Mouse (Mus musculus) layer of hippocampus, postnatal 36 days (tissue): ENCODE data around the gene Poglut1. TPM values are rescaled to one million over a fixed set of nuclear protein-coding genes. Genes with fewer than 3 reads are reported as not detected.
"Not testable (repeated sequence)": the region's sequence is repeated elsewhere in the genome, so short reads cannot be mapped to it uniquely, and the experiment has no call there.

ENCODE experiments used
- DNase-seq, 2 experiments: peaks; one replicate each; pipeline ENCODE4 v3.0.0; 2022
- total RNA-seq, 2 experiments: library from RNA; stranded (reverse); gene quantifications; 2 replicates each; pipeline ENCODE4 v1.2.3; 2021

The Poglut1 gene
- total RNA-seq, 2 experiments from 2014 or later = 49.9 to 52.5 TPM

DNA sequence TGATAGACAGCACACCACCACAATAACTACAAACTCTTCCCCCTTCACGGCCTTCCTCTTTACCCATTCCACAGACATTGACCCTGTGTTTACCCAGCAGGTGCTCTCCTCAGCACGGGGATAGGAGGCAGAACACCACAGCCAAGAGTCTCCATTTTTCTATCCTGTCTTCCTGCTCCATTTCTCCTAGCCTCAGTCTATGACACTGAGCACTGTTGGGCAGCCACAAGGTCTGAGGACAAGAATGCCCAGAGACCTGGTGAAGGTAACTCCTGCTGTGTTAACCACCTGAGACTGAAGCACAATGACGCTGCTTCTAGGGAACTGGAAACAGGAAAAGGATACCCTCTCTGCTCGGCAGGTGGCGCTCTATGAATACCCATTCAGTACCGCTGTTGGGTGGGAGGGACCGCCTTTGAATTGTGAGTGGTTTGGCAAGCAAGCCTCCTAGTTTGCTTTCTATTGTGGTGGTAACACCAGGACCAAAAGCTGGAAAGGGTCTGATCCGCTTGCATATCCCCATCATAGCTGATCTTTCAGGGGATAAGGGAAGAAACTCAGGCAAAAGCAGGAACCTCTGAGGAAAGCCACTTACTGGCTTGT lies 13.4 kb downstream of the Poglut1 start:
- DNase-seq = peak; percentile 70 to 74

DNA sequence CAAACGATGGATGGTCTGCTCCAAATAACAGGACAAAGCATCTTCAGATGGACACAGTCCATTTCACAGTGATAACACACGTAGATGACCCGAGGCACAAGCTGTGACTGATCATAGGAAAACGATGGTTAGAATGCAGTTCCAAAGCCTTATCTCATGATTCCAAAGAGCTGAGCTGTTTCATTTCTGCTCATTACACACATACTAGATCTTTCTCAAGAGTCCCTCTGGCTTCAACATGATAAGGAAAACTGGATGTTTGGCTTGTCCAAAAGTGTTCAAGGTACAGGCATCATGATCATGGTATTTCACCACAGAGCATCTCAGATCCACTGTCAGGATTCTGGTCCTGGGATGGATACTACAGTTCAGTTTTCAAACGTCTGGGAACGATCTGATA lies 23.8 kb downstream of the Poglut1 start:
- DNase-seq = no peak

DNA sequence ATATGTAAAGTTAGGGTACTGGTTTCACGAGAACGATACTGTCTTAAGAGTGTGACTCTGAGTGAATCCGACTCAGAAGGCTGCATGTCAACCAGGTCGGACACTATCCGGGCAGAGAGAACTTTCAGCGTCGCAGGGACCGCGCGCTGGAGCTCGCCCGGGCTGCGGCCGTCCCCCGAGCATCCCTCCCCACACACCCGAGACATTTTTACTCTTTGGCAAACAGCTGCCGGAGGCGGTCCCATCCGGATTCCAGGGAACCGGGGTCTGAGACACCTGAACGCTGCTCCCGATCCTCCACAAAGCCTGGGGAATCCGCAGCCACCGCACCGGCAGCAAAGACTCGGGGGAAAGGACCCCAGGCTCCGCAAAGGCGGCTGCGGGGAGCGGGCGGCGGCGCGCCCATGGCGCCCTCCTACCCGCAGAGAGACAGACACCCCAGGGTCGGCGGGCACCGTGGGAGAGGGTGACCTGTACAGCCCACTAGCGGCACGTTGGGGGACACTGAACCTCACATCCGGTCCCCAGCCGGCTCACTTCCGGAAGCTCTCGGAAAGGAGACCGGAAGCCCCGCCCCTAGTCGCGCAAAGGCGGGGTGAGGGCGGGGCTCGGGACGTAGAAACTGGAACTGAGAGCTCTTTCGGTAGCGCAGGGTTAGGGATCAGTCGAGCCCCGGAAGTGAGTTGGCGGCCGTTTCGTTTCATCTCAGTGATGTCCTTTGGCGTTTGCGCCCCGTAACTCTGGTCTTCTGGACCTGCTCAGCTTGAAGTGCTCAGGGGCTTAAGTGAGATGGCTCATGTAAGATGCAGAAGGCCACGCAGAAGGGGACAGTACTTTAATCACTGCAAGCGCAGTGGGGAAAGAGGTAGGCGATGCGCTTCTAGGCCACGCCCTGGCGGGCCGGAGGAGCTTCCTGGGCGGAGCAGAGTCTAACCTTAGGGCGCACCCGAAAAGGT lies 27.7 kb downstream of the Poglut1 start, which contains the start of gene Timmdc1:
Gene Timmdc1 (minus strand): TSS at position 535 of the 956 bp plus-strand sequence.
- DNase-seq = peak; percentile 94 to 97

DNA sequence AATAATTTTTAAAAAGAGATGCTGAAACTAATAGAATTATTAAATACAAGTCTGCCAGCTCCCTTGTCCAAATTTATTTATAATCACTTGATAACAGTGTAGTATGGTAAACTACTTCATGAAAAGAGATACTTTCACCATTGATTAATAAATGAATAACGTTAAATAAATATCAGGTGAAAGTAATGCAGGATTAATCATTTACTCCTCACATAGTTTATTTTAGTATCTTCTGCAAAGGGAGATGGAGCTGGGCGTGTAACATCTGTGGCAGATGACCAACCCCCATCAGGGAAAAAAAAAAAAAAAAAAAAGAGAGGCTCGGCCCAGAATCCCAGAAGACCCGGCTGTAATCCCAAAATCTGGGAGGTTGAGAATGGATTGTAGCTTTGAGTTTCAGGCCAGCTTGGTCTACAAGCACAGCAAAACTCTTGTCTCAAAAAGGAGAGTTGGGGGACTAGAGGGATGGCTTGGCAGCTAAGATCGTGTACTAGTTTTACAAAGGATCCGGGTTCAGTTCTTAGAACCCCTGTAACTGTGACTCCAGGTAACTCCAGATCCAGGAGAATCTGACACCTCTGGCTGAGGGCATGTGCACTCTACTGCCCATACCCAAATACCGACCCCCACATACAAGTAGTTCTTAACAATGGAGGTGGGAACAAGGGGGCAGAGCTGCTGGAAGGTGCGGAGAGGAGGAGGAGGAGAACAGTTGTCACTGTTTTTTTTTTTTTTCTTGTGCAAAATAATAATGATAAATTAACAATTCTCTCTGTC lies 28.7 kb downstream of the Poglut1 start:
- no peak for DNase-seq

DNA sequence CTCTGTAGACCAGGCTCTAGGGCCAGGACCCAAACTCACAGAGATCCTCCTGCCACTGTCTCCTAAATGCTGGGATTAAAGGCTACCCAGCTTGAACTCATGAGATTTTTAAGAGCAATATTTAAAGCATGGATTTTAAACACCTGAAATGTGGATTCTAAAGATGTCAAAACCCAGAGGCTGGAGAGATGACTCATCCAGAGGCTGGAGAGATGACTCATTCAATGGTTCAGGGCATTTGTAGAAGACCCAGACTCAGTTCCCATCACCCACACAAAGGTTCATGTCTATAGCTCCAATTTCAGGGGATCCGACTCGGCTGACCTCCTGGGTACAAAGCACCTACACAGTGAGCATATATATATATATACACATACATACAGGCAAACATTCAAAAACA lies 30.9 kb downstream of the Poglut1 start:
- no peak for DNase-seq

DNA sequence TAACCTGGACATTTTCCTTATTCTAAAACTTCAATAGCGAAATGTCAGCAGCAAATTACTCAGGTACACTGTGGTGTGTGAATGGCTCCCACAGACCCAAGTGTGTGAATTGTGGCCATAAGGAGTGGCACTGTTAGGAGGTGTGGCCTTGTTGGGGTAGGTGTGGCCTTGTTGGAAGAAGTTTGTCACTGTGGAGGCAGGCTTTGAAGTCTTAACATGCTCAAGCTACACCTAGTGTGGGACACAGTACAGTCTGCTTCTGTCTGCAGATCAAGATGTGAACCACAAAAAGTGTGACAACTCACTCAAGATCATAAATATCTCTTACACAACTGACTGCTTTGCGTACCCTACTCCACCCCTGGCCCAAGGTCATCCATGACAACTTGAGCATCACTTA lies 39.2 kb downstream of the Poglut1 start:
- no peak for DNase-seq

DNA sequence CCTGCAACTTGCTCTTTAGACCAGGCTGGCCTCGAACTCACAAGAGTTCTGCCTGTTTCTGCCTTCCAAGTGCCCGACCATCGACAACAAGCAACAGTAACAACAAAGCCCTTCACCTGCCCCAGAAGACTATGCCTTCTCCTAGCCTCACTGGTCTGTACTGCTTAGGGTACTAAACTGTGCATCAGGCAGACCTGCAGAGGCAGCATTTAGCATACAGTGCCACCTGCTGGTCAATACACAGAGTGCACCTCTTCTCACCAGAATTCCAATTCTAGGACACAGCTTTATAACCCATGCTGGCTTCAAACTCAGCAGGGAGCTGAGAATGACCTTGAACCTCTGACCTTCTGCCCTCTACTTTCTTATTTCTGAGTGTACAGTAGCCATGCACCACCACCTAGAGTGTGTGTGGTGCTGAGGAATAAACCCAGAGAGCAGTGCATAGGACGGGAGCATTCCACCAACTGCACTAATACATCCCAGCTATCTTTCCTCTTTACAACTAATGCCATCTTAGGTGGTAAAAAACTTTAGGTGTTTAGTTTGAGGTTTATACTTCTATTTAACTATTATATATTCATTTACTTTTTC lies 43.9 kb downstream of the Poglut1 start:
- DNase-seq = peak; percentile 48 to 56

DNA sequence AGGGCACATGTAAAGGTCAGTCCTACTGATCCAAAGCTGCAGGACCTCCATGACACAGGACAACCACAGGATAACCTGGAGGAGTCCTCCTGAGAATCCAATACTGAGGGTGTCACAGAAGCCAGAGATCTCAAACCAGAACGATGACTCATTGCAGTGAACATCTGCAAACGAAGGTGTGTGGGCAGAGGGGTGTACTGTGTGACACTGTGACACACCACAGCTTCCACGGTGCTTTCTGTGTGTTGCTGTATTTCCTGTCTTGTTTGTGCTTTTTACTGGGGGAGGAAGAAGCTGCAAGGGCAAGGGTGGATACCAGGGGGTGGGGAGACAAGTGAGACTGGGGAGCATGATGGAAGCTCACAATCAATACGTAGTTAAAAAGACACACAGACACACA lies 46.5 kb downstream of the Poglut1 start:
- no peak for DNase-seq

DNA sequence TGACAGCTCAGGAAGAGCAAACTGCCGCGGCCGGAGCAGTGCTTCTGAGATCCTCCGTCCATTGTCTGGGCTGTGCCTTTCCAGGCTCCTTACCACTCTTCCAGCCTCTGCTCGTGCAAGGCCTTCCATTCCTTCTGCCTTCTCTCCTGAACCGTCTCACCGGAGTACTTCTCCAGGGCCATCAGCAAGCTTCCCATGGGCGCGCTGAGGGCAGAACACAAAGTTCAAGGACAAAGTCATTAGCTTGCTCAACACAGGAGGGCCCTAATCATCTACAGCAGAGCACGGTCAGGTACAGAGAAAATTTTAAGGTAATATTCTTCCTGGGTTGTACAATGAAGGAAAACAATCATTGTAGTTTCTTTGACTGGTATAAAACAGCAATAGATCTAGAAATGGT lies 47.6 kb downstream of the Poglut1 start:
- DNase-seq = no peak

DNA sequence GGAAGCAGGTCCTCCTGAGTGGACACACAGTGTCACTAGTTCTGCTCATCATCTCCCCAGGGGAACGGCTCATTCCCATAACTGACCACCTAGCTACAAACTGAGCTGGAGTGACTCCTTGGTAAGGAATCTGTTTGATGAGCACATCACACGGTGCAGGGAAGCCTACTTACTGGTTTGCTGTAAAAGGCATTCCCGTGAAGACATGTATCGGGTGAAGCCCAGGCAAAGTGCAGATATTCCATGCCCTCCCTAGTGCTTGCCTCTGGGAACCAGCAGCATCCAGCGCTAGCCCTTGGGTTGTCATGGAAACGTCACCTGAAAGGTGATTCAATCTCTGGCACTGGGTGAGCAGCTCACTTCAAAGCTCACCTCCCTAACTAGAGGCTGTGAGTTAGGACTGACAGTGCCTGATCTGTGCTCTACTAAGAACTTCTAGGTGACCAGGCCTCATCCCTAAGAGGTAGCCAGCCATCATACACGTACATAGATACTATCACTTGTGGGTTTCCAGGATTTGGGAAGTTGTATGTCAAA lies 53.4 kb downstream of the Poglut1 start:
- DNase-seq = no peak

DNA sequence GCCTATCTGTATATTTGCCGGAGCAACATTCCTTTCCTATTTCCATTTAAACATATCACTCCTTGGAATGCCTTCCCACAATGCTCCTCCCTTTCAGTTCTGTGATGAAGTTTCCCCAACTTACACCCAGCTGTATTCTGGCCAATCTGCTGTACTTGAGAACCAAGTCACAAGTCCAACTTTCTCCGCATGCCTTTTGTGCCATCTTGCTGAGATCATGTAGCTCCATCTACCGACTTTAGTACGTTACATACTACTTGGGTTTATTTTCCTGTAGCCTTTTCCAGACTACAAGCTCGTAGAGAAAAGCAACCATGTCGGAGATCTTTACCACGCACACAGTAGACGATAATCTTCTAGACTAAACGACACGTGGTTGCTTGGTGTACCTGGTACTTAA lies 56.2 kb downstream of the Poglut1 start:
- DNase-seq = no peak

DNA sequence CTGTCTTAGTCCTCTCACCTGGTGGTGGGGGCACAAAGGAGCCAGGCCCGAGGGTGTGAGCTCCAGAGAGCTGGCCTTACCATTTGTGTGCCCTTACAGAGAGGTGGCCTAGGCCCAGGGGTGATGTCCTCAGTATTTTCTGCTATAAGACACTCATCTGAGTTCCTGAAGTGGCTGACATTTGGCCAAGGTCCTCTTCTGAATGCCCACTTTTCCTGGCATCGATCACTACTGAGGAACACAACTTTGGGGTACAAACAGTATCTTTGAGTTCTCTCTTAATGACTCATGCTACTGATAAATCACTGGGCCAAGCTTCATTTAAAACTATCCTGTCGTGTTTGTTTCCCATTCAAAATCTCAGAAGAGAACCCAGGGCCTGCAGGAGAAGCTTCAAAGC lies 57.5 kb downstream of the Poglut1 start:
- DNase-seq = no peak

DNA sequence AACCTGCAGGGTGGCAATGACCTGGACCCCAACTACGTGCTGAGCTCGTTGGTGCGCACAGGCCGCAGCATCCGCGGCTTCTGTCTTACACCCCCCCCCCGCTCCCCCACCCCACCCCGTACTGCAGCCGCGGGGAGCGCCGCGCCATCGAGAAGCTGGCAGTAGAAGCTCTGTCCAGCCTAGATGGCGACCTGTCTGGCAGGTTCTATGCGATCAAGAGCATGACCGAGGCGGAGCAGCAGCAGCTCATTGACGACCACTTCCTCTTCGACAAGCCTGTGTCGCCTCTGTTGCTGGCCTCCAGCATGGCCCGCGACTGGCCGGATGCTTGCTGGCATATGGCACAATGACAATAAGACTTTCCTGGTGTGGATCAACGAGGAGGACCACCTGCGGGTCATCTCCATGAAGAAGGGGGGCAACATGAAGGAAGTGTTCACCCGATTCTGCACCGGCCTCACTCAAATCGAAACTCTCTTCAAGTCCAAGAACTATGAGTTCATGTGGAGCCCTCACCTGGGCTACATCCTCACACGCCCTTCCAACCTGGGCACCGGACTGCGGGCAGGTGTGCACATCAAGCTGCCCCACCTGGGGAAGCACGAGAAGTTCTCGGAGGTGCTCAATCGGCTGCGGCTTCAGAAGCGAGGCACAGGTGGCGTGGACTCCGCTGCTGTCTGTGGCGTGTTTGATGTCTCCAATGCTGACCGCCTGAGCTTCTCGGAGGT lies 66.3 kb downstream of the Poglut1 start:
- DNase-seq = no peak

DNA sequence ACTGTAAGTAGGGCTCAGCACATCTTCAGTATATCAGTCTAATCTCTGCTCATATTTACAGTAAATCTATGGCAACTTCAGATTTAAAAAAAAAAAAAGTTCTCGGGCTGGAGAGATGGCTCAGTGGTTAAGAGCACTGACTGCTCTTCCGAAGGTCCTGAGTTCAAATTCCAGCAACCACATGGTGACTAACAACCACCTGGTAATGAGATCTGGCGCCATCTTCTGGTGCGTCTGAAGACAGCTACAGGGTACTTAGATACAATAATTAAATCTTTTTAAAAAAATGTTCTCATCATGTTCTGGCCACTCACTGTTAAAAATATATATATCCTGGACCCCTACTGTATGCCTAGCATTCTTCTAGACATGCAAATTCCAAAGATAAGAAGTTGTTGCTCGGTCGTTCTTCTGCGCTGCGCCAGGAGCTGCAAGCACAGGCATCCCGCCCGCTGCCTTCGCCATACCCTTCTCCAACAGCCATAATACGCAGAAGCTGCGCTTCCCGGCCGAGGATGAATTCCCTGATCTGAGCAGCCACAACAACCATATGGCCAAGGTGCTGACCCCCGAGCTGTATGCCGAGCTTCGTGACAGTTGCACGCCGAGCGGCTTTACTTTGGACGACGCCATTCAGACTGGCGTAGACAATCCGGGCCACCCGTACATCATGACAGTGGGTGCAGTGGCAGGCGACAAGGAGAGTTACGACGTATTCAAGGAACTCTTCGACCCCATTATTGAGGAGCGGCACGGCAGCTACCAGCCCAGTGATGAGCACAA lies 67.1 kb downstream of the Poglut1 start:
- DNase-seq = no peak

DNA sequence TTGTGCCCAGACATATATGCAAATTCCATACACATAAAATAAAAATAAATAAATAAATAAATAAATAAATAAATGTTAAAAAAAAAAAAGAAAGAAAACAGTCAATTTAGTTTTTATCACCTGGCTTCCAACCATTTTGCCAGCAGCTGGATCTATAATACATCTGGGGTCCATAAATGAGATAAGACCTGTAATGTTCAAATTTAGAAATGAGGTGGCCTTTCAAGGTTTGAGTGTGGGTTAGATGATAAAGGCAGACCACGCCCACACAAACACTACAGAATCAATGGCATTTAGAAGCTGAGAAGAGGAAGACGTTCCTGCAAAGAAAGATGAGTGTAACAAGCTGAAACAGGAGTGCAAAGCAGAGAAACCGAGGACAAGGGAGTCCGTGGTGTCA lies 68.7 kb downstream of the Poglut1 start:
- no peak for DNase-seq

DNA sequence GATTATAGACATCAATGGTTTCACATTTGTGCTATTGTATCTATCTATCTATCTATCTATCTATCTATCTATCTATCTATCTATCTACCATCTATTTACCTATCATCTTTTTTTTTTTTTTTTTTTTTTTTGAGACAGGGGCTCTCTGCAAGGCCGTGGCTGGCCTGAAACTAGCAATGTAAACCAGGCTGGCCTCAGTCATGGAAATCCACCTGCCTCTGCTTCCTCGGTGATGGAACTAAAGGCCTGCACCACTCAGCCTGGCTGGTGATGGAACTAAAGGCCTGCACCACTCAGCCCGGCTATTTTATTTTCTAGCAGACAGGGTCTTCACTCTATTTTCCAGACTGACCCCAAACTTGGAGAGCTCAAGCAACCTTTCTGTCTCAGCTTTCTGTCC lies 71.8 kb downstream of the Poglut1 start:
- no peak for DNase-seq

DNA sequence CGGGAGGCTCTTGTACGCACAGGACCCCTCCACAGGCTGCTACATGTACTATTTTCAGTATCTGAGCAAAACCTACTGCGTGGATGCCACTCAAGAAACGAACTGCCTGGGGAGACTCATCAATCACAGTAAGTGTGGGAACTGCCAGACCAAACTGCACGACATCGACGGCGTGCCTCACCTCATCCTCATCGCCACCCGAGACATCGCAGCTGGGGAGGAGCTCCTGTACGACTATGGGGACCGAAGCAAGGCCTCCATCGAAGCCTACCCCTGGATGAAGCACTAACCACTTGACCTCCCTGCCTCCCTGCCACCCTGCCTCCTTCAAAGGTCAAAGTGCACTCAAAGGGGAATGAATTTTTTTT lies 72.8 kb downstream of the Poglut1 start:
- DNase-seq = not testable (repeated sequence)

DNA sequence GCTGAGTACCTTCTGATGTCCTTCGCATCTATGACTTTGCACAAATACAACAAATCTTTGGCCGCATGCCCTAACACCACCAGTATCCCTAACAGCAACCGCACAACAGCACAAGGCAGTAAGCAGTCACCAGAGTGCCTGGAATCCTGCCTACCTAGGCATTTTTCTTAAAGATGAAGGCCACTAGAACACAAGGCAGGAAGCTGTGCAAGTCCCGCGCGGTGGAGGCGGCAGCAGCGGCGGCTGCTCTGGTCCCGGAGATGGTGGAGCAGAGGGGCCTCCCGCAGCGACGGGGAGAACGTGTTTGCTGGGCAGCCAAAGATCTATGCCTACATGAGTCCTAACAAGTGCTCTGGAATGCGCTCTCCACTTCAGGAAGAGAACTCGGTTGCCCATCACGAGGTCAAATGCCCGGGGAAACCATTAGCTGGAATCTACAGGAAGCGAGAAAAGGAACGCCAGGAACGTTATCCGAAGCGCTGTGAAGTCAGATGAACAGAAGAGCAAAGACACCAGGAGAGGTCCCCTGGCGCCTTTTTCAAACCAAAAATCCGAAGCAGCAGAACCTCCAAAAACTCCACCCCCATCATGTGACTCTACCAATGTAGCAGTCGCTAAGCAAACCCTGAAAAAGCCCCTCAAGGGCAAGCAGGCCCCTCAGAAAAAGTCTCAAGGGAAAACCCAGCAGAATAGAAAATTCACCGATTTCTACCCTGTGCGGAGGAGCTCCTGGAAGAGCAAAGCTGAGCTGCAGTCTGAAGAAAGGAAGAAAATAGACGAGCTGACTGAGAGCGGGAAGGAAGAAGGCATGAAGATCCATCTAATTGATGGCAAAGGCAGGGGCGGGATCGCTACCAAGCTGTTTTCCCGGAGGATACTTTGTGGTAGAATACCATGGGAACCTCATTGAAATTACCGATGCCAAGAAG lies 73.5 kb downstream of the Poglut1 start:
- peak; percentile 18 to 36 for DNase-seq

DNA sequence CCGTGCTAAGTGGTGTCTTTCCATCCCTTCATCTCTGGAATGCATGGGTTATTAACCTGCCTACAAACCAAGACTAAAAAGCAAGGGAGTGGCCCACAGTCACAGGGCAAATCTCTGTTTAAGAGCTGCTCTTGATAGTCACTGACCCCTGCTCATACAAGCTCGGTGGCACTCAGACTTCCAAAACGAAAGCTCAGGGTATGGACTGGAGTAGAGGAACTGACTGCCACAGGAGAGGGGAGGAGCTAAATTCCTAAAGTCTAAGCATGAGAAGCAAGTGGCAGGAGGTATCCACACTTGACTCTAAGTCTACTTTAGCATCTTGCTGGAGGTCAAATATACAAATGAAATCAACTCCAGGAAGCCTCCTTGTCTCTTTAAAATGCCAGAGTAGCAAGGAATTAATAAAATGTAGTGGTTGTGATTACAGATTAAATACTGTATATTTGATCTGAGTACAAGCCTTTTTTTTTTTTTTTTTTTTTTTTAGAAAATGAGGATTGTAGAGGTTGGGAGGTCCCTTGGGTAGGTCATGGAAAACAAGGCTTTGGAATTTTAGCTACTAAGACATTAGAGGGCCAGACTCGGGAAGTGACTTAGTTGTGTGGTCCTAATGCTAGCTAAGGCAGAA lies 74.3 kb downstream of the Poglut1 start:
- no peak for DNase-seq
